Mouse (Mus musculus): ENCODE data around the gene Ifitm5. TPM values are rescaled to one million over a fixed set of nuclear protein-coding genes. Genes with fewer than 3 reads are reported as not detected.
"Not testable (repeated sequence)": the region's sequence is repeated elsewhere in the genome, so short reads cannot be mapped to it uniquely, and the experiment has no call there.

Ifitm5 gene
- polyA plus RNA-seq, 1 experiment from 2014 or later = 0.29 TPM

GRCm38 (mm10) chr7:140982971-140983370 is 32.9 kb upstream of the Ifitm5 start:
- Histone ChIP-seq H3K27ac (replicated peaks; ENCODE audit: low read depth, low read length) (no peak overlapping the region), H3K4me1 (ENCODE audit: control insufficient read depth, insufficient read depth, low read length) (no peaks in the 10 kb centered on the region), H3K4me2 (ENCODE audit: low read length) (no peak overlapping the region), H3K9ac (replicated peaks; ENCODE audit: low read length) (no peak overlapping the region), H3K36me3 (ENCODE audit: control insufficient read depth, insufficient read depth, low read length) (no peaks in the 10 kb centered on the region), H3K4me3 (replicated peaks; ENCODE audit: low read depth, low read length) (no peak overlapping the region), H3K27me3 (ENCODE audit: control insufficient read depth, insufficient read depth, low read length) (no peaks in the 10 kb centered on the region), H3K9me3 (ENCODE audit: control insufficient read depth, low read length) (no peaks in the 10 kb centered on the region)
- no peak for DNase-seq
- no peak for ATAC-seq (ENCODE audit: low FRiP score, low TSS enrichment)
- 91% methylated on average over 7 of the region's 7 CpGs for WGBS

GRCm38 (mm10) chr7:140981704-140982103 is 31.6 kb upstream of the Ifitm5 start:
- 94% methylated on average over 8 of the region's 8 CpGs for WGBS
- Histone ChIP-seq H3K27ac (replicated peaks; ENCODE audit: low read depth, low read length) (no peak overlapping the region), H3K4me3 (replicated peaks; ENCODE audit: low read depth, low read length) (no peak overlapping the region)

GRCm38 (mm10) chr7:140976720-140977119 is 26.6 kb upstream of the Ifitm5 start:
- ATAC-seq (ENCODE audit: low FRiP score, low TSS enrichment); DNase-seq; H3K4me1 ChIP-seq (ENCODE audit: control insufficient read depth, insufficient read depth, low read length); H3K27me3 ChIP-seq (ENCODE audit: control insufficient read depth, insufficient read depth, low read length); H3K36me3 ChIP-seq (ENCODE audit: control insufficient read depth, insufficient read depth, low read length); H3K27ac ChIP-seq (replicated peaks; ENCODE audit: low read depth, low read length); H3K9ac ChIP-seq (replicated peaks; ENCODE audit: low read length); H3K4me3 ChIP-seq (replicated peaks; ENCODE audit: low read depth, low read length); H3K9me3 ChIP-seq (ENCODE audit: control insufficient read depth, low read length); H3K4me2 ChIP-seq (ENCODE audit: low read length): not testable (repeated sequence)
- 95% methylated on average over 9 of the region's 9 CpGs for WGBS

More at GRCm38 (mm10) chr7:140981704-140982103, 31.6 kb upstream of the Ifitm5 start:
- no peaks in the 10 kb centered on the region for H3K36me3 ChIP-seq (ENCODE audit: control insufficient read depth, insufficient read depth, low read length)
- H3K9me3 ChIP-seq (ENCODE audit: control insufficient read depth, low read length) = no peaks in the 10 kb centered on the region
- H3K9ac ChIP-seq (replicated peaks; ENCODE audit: low read length) = no peak overlapping the region
- no peak for ATAC-seq (ENCODE audit: low FRiP score, low TSS enrichment)
- no peaks in the 10 kb centered on the region for H3K4me1 ChIP-seq (ENCODE audit: control insufficient read depth, insufficient read depth, low read length)
- DNase-seq = no peak
- no peak overlapping the region for H3K4me2 ChIP-seq (ENCODE audit: low read length)
- H3K27me3 ChIP-seq (ENCODE audit: control insufficient read depth, insufficient read depth, low read length) = no peaks in the 10 kb centered on the region

- ATAC-seq (ENCODE audit: low FRiP score, low TSS enrichment) (no peak), DNase-seq (no peak)
- Histone ChIP-seq H3K36me3 (ENCODE audit: control insufficient read depth, insufficient read depth, low read length) (no peaks in the 10 kb centered on the region), H3K9me3 (ENCODE audit: control insufficient read depth, low read length) (no peaks in the 10 kb centered on the region), H3K9ac (replicated peaks; ENCODE audit: low read length) (no peak overlapping the region), H3K4me1 (ENCODE audit: control insufficient read depth, insufficient read depth, low read length) (0 out of 2 replicates have a peak, but pooled peaks cover 2% of the 10 kb centered on the region), H3K4me2 (ENCODE audit: low read length) (no peak overlapping the region), H3K4me3 (replicated peaks; ENCODE audit: low read depth, low read length) (no peak overlapping the region), H3K27me3 (ENCODE audit: control insufficient read depth, insufficient read depth, low read length) (no peaks in the 10 kb centered on the region), H3K27ac (replicated peaks; ENCODE audit: low read depth, low read length) (no peak overlapping the region)
- 20% methylated on average over 3 of the region's 3 CpGs for WGBS
These were observed 25.4 kb upstream of the Ifitm5 start for GRCm38 (mm10) chr7:140975465-140975864.

- Histone ChIP-seq H3K9me3 (ENCODE audit: control insufficient read depth, low read length) (no peaks in the 10 kb centered on the region), H3K27me3 (ENCODE audit: control insufficient read depth, insufficient read depth, low read length) (no peaks in the 10 kb centered on the region), H3K4me3 (replicated peaks; ENCODE audit: low read depth, low read length) (no peak overlapping the region), H3K4me1 (ENCODE audit: control insufficient read depth, insufficient read depth, low read length) (0 out of 2 replicates have a peak, but pooled peaks cover 2% of the 10 kb centered on the region), H3K27ac (replicated peaks; ENCODE audit: low read depth, low read length) (no peak overlapping the region), H3K4me2 (ENCODE audit: low read length) (no peak overlapping the region), H3K9ac (replicated peaks; ENCODE audit: low read length) (no peak overlapping the region), H3K36me3 (ENCODE audit: control insufficient read depth, insufficient read depth, low read length) (no peaks in the 10 kb centered on the region)
- ATAC-seq (ENCODE audit: low FRiP score, low TSS enrichment) (no peak), DNase-seq (no peak)
- WGBS = 11% methylated on average over 9 of the region's 9 CpGs
These were observed 24.8 kb upstream of the Ifitm5 start for GRCm38 (mm10) chr7:140974940-140975339.

GRCm38 (mm10) chr7:140973396-140974165 is 23.5 kb upstream of the Ifitm5 start:
- no peak for DNase-seq
- Histone ChIP-seq H3K4me1 (ENCODE audit: control insufficient read depth, insufficient read depth, low read length) (0 out of 2 replicates have a peak, but pooled peaks cover 2% of the 10 kb centered on the region), H3K4me3 (replicated peaks; ENCODE audit: low read depth, low read length) (no peak overlapping the region), H3K27ac (replicated peaks; ENCODE audit: low read depth, low read length) (no peak overlapping the region), H3K36me3 (ENCODE audit: control insufficient read depth, insufficient read depth, low read length) (no peaks in the 10 kb centered on the region), H3K27me3 (ENCODE audit: control insufficient read depth, insufficient read depth, low read length) (no peaks in the 10 kb centered on the region), H3K4me2 (ENCODE audit: low read length) (no peak overlapping the region), H3K9me3 (ENCODE audit: control insufficient read depth, low read length) (no peaks in the 10 kb centered on the region), H3K9ac (replicated peaks; ENCODE audit: low read length) (no peak overlapping the region)
- 27% methylated on average over 14 of the region's 14 CpGs for whole genome bisulfite sequencing
- ATAC-seq (ENCODE audit: low FRiP score, low TSS enrichment) = no peak

GRCm38 (mm10) chr7:140971479-140972171 is 21.5 kb upstream of the Ifitm5 start:
- H3K4me2 ChIP-seq (ENCODE audit: low read length) = no peak overlapping the region

GRCm38 (mm10) chr7:140970931-140971330 is 20.8 kb upstream of the Ifitm5 start:
- Histone ChIP-seq H3K27me3 (ENCODE audit: control insufficient read depth, insufficient read depth, low read length) (no peaks in the 10 kb centered on the region), H3K27ac (replicated peaks; ENCODE audit: low read depth, low read length) (no peak overlapping the region), H3K4me3 (replicated peaks; ENCODE audit: low read depth, low read length) (no peak overlapping the region), H3K9ac (replicated peaks; ENCODE audit: low read length) (no peak overlapping the region), H3K9me3 (ENCODE audit: control insufficient read depth, low read length) (no peaks in the 10 kb centered on the region), H3K36me3 (ENCODE audit: control insufficient read depth, insufficient read depth, low read length) (no peaks in the 10 kb centered on the region), H3K4me2 (ENCODE audit: low read length) (no peak overlapping the region), H3K4me1 (ENCODE audit: control insufficient read depth, insufficient read depth, low read length) (0 out of 2 replicates have a peak, but pooled peaks cover 2% of the 10 kb centered on the region)
- no peak for ATAC-seq (ENCODE audit: low FRiP score, low TSS enrichment)
- no peak for DNase-seq
- WGBS = 51% methylated on average over 7 of the region's 7 CpGs

More at GRCm38 (mm10) chr7:140971479-140972171, 21.5 kb upstream of the Ifitm5 start:
- Histone ChIP-seq H3K9me3 (ENCODE audit: control insufficient read depth, low read length) (no peaks in the 10 kb centered on the region), H3K27me3 (ENCODE audit: control insufficient read depth, insufficient read depth, low read length) (no peaks in the 10 kb centered on the region), H3K4me1 (ENCODE audit: control insufficient read depth, insufficient read depth, low read length) (0 out of 2 replicates have a peak, but pooled peaks cover 2% of the 10 kb centered on the region), H3K9ac (replicated peaks; ENCODE audit: low read length) (no peak overlapping the region), H3K27ac (replicated peaks; ENCODE audit: low read depth, low read length) (no peak overlapping the region), H3K36me3 (ENCODE audit: control insufficient read depth, insufficient read depth, low read length) (no peaks in the 10 kb centered on the region), H3K4me3 (replicated peaks; ENCODE audit: low read depth, low read length) (no peak overlapping the region)
- no peak for ATAC-seq (ENCODE audit: low FRiP score, low TSS enrichment)
- 86% methylated on average over 8 of the region's 8 CpGs for WGBS
- DNase-seq = no peak

Measured in midbrain, embryonic 14.5 days (tissue).